Mouse (Mus musculus) macrophage (primary cell): Measurements from ENCODE around the gene Ubash3a. TPM values are rescaled to one million over a fixed set of nuclear protein-coding genes. Genes with fewer than 3 reads are reported as not detected.
A peak's percentile ranks its signal among the peaks of the same experiment; 100 is the strongest.

Experiments used
- H3K27ac ChIP-seq: fragments of 350-480 bp; formaldehyde crosslinking; 2 replicates; pipeline ENCODE4 v1.9.0; 2021
- H3K36me3 ChIP-seq: fragments of 350-480 bp; formaldehyde crosslinking; 2 replicates; pipeline ENCODE4 v1.9.0; 2021; ENCODE audit errors: inconsistent target
- H3K4me3 ChIP-seq: fragments of 350-480 bp; formaldehyde crosslinking; 2 replicates; pipeline ENCODE4 v1.9.0; 2021; ENCODE audit errors: inconsistent target
- H3K79me2 ChIP-seq: fragments of 350-480 bp; formaldehyde crosslinking; 2 replicates; pipeline ENCODE4 v1.9.0; 2021; ENCODE audit errors: inconsistent target
- WGBS: methylation state at CpG from one replicate; pipeline ENCODE4 v1.1.7; 2026; ENCODE audit warnings: inconsistent platforms; ENCODE audit not compliant: missing documents; 5-methylcytosine and 5-hydroxymethylcytosine counted together
- polyA plus RNA-seq: library from polyadenylated mRNA; stranded (reverse); fragments of 250-400 nt; gene quantifications from 3 replicates; pipeline ENCODE4 v1.2.4, GENCODE M21; 2018; ENCODE audit warnings: inconsistent platforms

Gene Ubash3a
- polyA plus RNA-seq, 1 experiment from 2014 or later, result 0.24 TPM

GRCm38 (mm10) chr17:31273631-31274030, 66.0 kb downstream of the Ubash3a start:
- Histone ChIP-seq H3K27ac (no peak overlapping the region), H3K79me2 (no peaks in the 10 kb centered on the region)
- 99% methylated on average over 8 of the region's 8 CpGs for WGBS

GRCm38 (mm10) chr17:31275181-31275580, 67.5 kb downstream of the Ubash3a start:
- Histone ChIP-seq H3K4me3 (no peak overlapping the region), H3K27ac (no peak overlapping the region), H3K36me3 (no peaks in the 10 kb centered on the region), H3K79me2 (no peaks in the 10 kb centered on the region)
- 48% methylated on average over 6 of the region's 6 CpGs for WGBS

More at GRCm38 (mm10) chr17:31273631-31274030, 66.0 kb downstream of the Ubash3a start:
- Histone ChIP-seq H3K36me3 (no peaks in the 10 kb centered on the region), H3K4me3 (no peak overlapping the region)

- Histone ChIP-seq H3K36me3 (no peaks in the 10 kb centered on the region), H3K27ac (no peak overlapping the region), H3K4me3 (no peak overlapping the region), H3K79me2 (no peaks in the 10 kb centered on the region)
- WGBS, result 74% methylated on average over 9 of the region's 9 CpGs
Observed at GRCm38 (mm10) chr17:31276207-31276921, 68.7 kb downstream of the Ubash3a start.

- H3K36me3 ChIP-seq, result no peaks in the 10 kb centered on the region
- H3K79me2 ChIP-seq, result no peaks in the 10 kb centered on the region
- 14% methylated on average over 44 of the region's 44 CpGs for WGBS
- peak within 1 kb of the TSS; percentile 12; the same call in 1 of the 2 replicates for H3K4me3 ChIP-seq
- H3K27ac ChIP-seq, result no peak within 1 kb of the TSS
Observed at GRCm38 (mm10) chr17:31276922-31277918, 69.5 kb downstream of the Ubash3a start, which contains the start of gene Rsph1. Rsph1 (minus strand) TSS chr17:31277383.

- H3K79me2 ChIP-seq, result no peaks in the 10 kb centered on the region
- no peaks in the 10 kb centered on the region for H3K36me3 ChIP-seq
- no peak overlapping the region for H3K4me3 ChIP-seq
- no peak overlapping the region for H3K27ac ChIP-seq
- 91% methylated on average over 4 of the region's 4 CpGs for WGBS
Observed at GRCm38 (mm10) chr17:31277931-31278330, 70.3 kb downstream of the Ubash3a start.

- no peak overlapping the region for H3K4me3 ChIP-seq
- WGBS, result 87% methylated on average over 9 of the region's 9 CpGs
Observed at GRCm38 (mm10) chr17:31279541-31279940, 71.9 kb downstream of the Ubash3a start.

GRCm38 (mm10) chr17:31280269-31280668, 72.6 kb downstream of the Ubash3a start:
- H3K27ac ChIP-seq, result no peak overlapping the region
- H3K36me3 ChIP-seq, result no peaks in the 10 kb centered on the region
- 74% methylated on average over 6 of the region's 6 CpGs for WGBS
- H3K4me3 ChIP-seq, result no peak overlapping the region
- no peaks in the 10 kb centered on the region for H3K79me2 ChIP-seq

More at GRCm38 (mm10) chr17:31279541-31279940, 71.9 kb downstream of the Ubash3a start:
- Histone ChIP-seq H3K36me3 (no peaks in the 10 kb centered on the region), H3K79me2 (no peaks in the 10 kb centered on the region), H3K27ac (no peak overlapping the region)

- Histone ChIP-seq H3K36me3 (no peaks in the 10 kb centered on the region), H3K4me3 (no peak overlapping the region), H3K27ac (no peak overlapping the region), H3K79me2 (no peaks in the 10 kb centered on the region)
- 60% methylated on average over 19 of the region's 19 CpGs for WGBS
Observed at GRCm38 (mm10) chr17:31281830-31282686, 74.4 kb downstream of the Ubash3a start.

GRCm38 (mm10) chr17:31282687-31283053, 75.0 kb downstream of the Ubash3a start:
- WGBS, result 56% methylated on average over 7 of the region's 7 CpGs
- Histone ChIP-seq H3K36me3 (no peaks in the 10 kb centered on the region), H3K4me3 (no peak overlapping the region), H3K79me2 (no peaks in the 10 kb centered on the region), H3K27ac (no peak overlapping the region)

- peak overlapping the region; percentile 45 for H3K27ac ChIP-seq
- H3K36me3 ChIP-seq, result no peaks in the 10 kb centered on the region
- no peaks in the 10 kb centered on the region for H3K79me2 ChIP-seq
- H3K4me3 ChIP-seq, result no peak overlapping the region
- 0% methylated on average over 2 of the region's 2 CpGs for WGBS
Observed at GRCm38 (mm10) chr17:31285867-31286266, 78.2 kb downstream of the Ubash3a start.

GRCm38 (mm10) chr17:31286492-31286891, 78.8 kb downstream of the Ubash3a start, which contains the start of gene Slc37a1:
Slc37a1 (plus strand) TSS chr17:31286792.
- 100% methylated on average over 1 of the region's 1 CpGs for WGBS

GRCm38 (mm10) chr17:31287216-31287615, 79.5 kb downstream of the Ubash3a start:
- Histone ChIP-seq H3K79me2 (no peaks in the 10 kb centered on the region), H3K36me3 (no peaks in the 10 kb centered on the region), H3K27ac (no peak overlapping the region), H3K4me3 (no peak overlapping the region)
- WGBS, result 97% methylated on average over 3 of the region's 3 CpGs

More at GRCm38 (mm10) chr17:31286492-31286891, 78.8 kb downstream of the Ubash3a start, which contains the start of gene Slc37a1:
- no peaks in the 10 kb centered on the region for H3K79me2 ChIP-seq
- H3K36me3 ChIP-seq, result no peaks in the 10 kb centered on the region
- H3K27ac ChIP-seq, result peak within 1 kb of the TSS; percentile 45
- no peak within 1 kb of the TSS for H3K4me3 ChIP-seq

- Histone ChIP-seq H3K79me2 (no peaks in the 10 kb centered on the region), H3K27ac (peak overlapping the region; percentile 78), H3K4me3 (no peak overlapping the region; the same call in 1 of the 2 replicates), H3K36me3 (no peaks in the 10 kb centered on the region)
- 3% methylated on average over 7 of the region's 7 CpGs for WGBS
Observed at GRCm38 (mm10) chr17:31288999-31289726, 81.5 kb downstream of the Ubash3a start.
